Mouse (Mus musculus): ENCODE data around the gene Ints6l. TPM values are rescaled to one million over a fixed set of nuclear protein-coding genes. Genes with fewer than 3 reads are reported as not detected.

The Ints6l gene
- polyA plus RNA-seq, 1 experiment from 2014 or later, result 30.9 TPM

Other genes with a start within 250 kb of the Ints6l start
- not detected in 2 replicates for gene Gm773, start 242.0 kb upstream of the Ints6l start, polyA plus RNA-seq (2014; fragmentation: Nextera tagmentation; extraction: Ambion mirVana)
- gene Zfp449, start 108.5 kb upstream of the Ints6l start, polyA plus RNA-seq (2014; fragmentation: Nextera tagmentation; extraction: Ambion mirVana), result 10.7 and 11.6 TPM in 2 replicates
- 3.3 and 4.0 TPM in 2 replicates for gene Smim10l2a, start 80.3 kb upstream of the Ints6l start, polyA plus RNA-seq (2014; fragmentation: Nextera tagmentation; extraction: Ambion mirVana)
- 3.5 and 4.3 TPM in 2 replicates for gene Gm2174, start 6.9 kb upstream of the Ints6l start, polyA plus RNA-seq (2014; fragmentation: Nextera tagmentation; extraction: Ambion mirVana)
- gene Gm10477, start 69.9 kb downstream of the Ints6l start, polyA plus RNA-seq (2014; fragmentation: Nextera tagmentation; extraction: Ambion mirVana), result not detected in 2 replicates
- gene Gm648, start 94.7 kb downstream of the Ints6l start, polyA plus RNA-seq (2014; fragmentation: Nextera tagmentation; extraction: Ambion mirVana), result not detected in 2 replicates
- gene Mmgt1, start 143.2 kb downstream of the Ints6l start, polyA plus RNA-seq (2014; fragmentation: Nextera tagmentation; extraction: Ambion mirVana), result 25.4 and 25.6 TPM in 2 replicates
- gene Slc9a6, start 154.9 kb downstream of the Ints6l start, polyA plus RNA-seq (2014; fragmentation: Nextera tagmentation; extraction: Ambion mirVana), result 11.8 and 14.8 TPM in 2 replicates

Measured in embryonic facial prominence, embryonic 14.5 days (tissue).